Mouse (Mus musculus) MEL (cell line): ENCODE measurements at regions not wholly inside any gene's neighbourhood (a gene's known extent, or its start where the extent isn't known, plus 50 kb on each side); places are given as distances from the start of the nearest gene placed in this dataset.
A peak's percentile ranks its signal among the peaks of the same experiment; 100 is the strongest.

Source experiments
- DNase-seq: peaks from one replicate; pipeline ENCODE4 v3.0.0; 2011; ENCODE audit warnings: low read depth, low spot score
- H3K27ac ChIP-seq: 2 replicates; pipeline ENCODE4 v1.5.1; 2012; ENCODE audit warnings: low read depth, mild to moderate bottlenecking, control low read depth, low read length, moderate library complexity; ENCODE audit not compliant: control insufficient read depth
- H3K27me3 ChIP-seq, 2 experiments: fragments of 150-350 bp in 1 of 2; sonication (generic) in 1 of 2; 2 replicates each; pipeline ENCODE4 v1.6.1; 2012; ENCODE audit warnings: low read length in 2 of 2, mild to moderate bottlenecking in 2 of 2, improper control_type of control experiment in 1 of 2, moderate library complexity in 1 of 2; ENCODE audit not compliant: insufficient read depth in 2 of 2, control insufficient read depth in 1 of 2
- H3K36me3 ChIP-seq, 2 experiments: 2 replicates each; pipeline ENCODE4 v1.6.1; 2012 to 2014; ENCODE audit warnings: low read length in 2 of 2, improper control_type of control experiment in 1 of 2, inconsistent platforms in 1 of 2, mild to moderate bottlenecking in 1 of 2; ENCODE audit not compliant: insufficient read depth in 2 of 2, control insufficient read depth in 1 of 2
- H3K4me1 ChIP-seq, 2 experiments: fragments of 150-350 bp in 1 of 2; sonication (generic) in 1 of 2; 2 replicates each; pipeline ENCODE4 v1.6.1; 2012; ENCODE audit warnings: low read length in 2 of 2, improper control_type of control experiment in 1 of 2, mild to moderate bottlenecking in 1 of 2; ENCODE audit not compliant: insufficient read depth in 2 of 2, control insufficient read depth in 1 of 2
- H3K4me3 ChIP-seq, 2 experiments: fragments of 150-350 bp in 1 of 2; sonication (generic) in 1 of 2; 2 replicates each; pipeline ENCODE4 v1.5.1; 2012; ENCODE audit warnings: low read depth in 2 of 2, low read length in 2 of 2, mild to moderate bottlenecking in 2 of 2, moderate library complexity in 2 of 2, control low read depth in 1 of 2, improper control_type of control experiment in 1 of 2; ENCODE audit not compliant: control insufficient read depth in 1 of 2, insufficient read depth in 1 of 2
- H3K79me2 ChIP-seq: 2 replicates; pipeline ENCODE4 v1.6.1; 2012; ENCODE audit warnings: mild to moderate bottlenecking, low read length, moderate library complexity; ENCODE audit not compliant: control insufficient read depth, poor library complexity, insufficient read depth
- H3K9ac ChIP-seq: 2 replicates; pipeline ENCODE4 v1.6.1; 2012; ENCODE audit warnings: low read depth, mild to moderate bottlenecking, control low read depth, low read length, moderate library complexity; ENCODE audit not compliant: control insufficient read depth, poor library complexity, severe bottlenecking
- H3K9me3 ChIP-seq: fragments of 150-350 bp; sonication (generic); replicated peaks from 2 replicates; pipeline ENCODE4 v1.6.1; 2012; ENCODE audit warnings: mild to moderate bottlenecking, low read length, improper control_type of control experiment, moderate library complexity; ENCODE audit not compliant: insufficient read depth
- CTCF ChIP-seq, 3 experiments: IDR thresholded peaks in 2 of 3; conservative IDR thresholded peaks in 1 of 3; 2 replicates each; pipeline ENCODE4 v1.5.1; 2011 to 2012; ENCODE audit warnings: low read length in 3 of 3, low read depth in 2 of 3, mild to moderate bottlenecking in 2 of 3, improper control_type of control experiment in 1 of 3, inconsistent platforms in 1 of 3, mixed read lengths in 1 of 3, moderate library complexity in 1 of 3; ENCODE audit not compliant: control insufficient read depth in 1 of 3, insufficient read depth in 1 of 3, poor library complexity in 1 of 3, severe bottlenecking in 1 of 3
- GABPA ChIP-seq: IDR thresholded peaks from 2 replicates; pipeline ENCODE4 v1.6.1; 2012; ENCODE audit warnings: low read depth, mild to moderate bottlenecking, inconsistent platforms, low read length, improper control_type of control experiment, moderate library complexity
- NRF1 ChIP-seq: IDR thresholded peaks from 2 replicates; pipeline ENCODE4 v1.6.1; 2014; ENCODE audit warnings: low read depth, mild to moderate bottlenecking, inconsistent platforms, low read length, improper control_type of control experiment, moderate library complexity; ENCODE audit not compliant: poor library complexity, insufficient read depth, severe bottlenecking
- POLR2A ChIP-seq, 2 experiments: IDR thresholded peaks; 2 replicates each; pipeline ENCODE4 v1.6.1; 2011 to 2012; ENCODE audit warnings: low read length in 2 of 2, mild to moderate bottlenecking in 2 of 2, control low read depth in 1 of 2, improper control_type of control experiment in 1 of 2, low read depth in 1 of 2, moderate library complexity in 1 of 2; ENCODE audit not compliant: control insufficient read depth in 1 of 2, insufficient read depth in 1 of 2, poor library complexity in 1 of 2
- POLR2AphosphoS2 ChIP-seq: IDR thresholded peaks from 2 replicates; pipeline ENCODE4 v1.6.1; 2011; ENCODE audit warnings: low read length, improper control_type of control experiment
- RAD21 ChIP-seq: IDR thresholded peaks from 2 replicates; pipeline ENCODE4 v1.6.1; 2011; ENCODE audit warnings: mild to moderate bottlenecking, low read depth, low read length, improper control_type of control experiment
- RCOR1 ChIP-seq: IDR thresholded peaks from 2 replicates; pipeline ENCODE4 v1.6.1; 2012; ENCODE audit warnings: low read depth, mild to moderate bottlenecking, inconsistent platforms, low read length, improper control_type of control experiment
- SMC3 ChIP-seq: IDR thresholded peaks from 2 replicates; pipeline ENCODE4 v1.6.1; 2011; ENCODE audit warnings: low read depth, low read length, improper control_type of control experiment
- USF1 ChIP-seq: IDR thresholded peaks from 2 replicates; pipeline ENCODE4 v1.6.1; 2014; ENCODE audit warnings: low read depth, mild to moderate bottlenecking, inconsistent platforms, low read length, improper control_type of control experiment, moderate library complexity
- ZC3H11A ChIP-seq: IDR thresholded peaks from 2 replicates; pipeline ENCODE4 v1.6.1; 2012; ENCODE audit warnings: low read depth, mild to moderate bottlenecking, inconsistent platforms, low read length, improper control_type of control experiment
- ZNF384 ChIP-seq: IDR thresholded peaks from 2 replicates; pipeline ENCODE4 v1.6.1; 2012; ENCODE audit warnings: low read depth, mild to moderate bottlenecking, inconsistent platforms, low read length, improper control_type of control experiment

GRCm38 (mm10) chr10:66807261-66807968 is 288.5 kb upstream of the Jmjd1c start:
- Histone ChIP-seq H3K27me3 (no peaks in the 10 kb centered on the region), H3K79me2 (no peaks in the 10 kb centered on the region), H3K27ac (no peak overlapping the region), H3K36me3 (no peaks in the 10 kb centered on the region), H3K4me3 (no peak overlapping the region), H3K9me3 (no peaks in the 10 kb centered on the region), H3K4me1 (no peaks in the 10 kb centered on the region), H3K9ac (no peak overlapping the region)
- TF ChIP-seq NRF1 = no peak
- TF ChIP-seq USF1 = no peak
- peak; percentile 43 to 75 (median 56) for TF ChIP-seq CTCF (IDR thresholded peaks at IDR 0.05 in 2 of 3, conservative IDR thresholded peaks at IDR 0.05 in 1 of 3; ENCODE audit: control insufficient read depth in 1 of 3, insufficient read depth in 1 of 3, low read depth in 2 of 3, low read length in 3 of 3, poor library complexity in 1 of 3, severe bottlenecking in 1 of 3)
- TF ChIP-seq RCOR1 = no peak
- TF ChIP-seq RAD21 = peak; percentile 67
- TF ChIP-seq ZC3H11A = 0 out of 2 replicates have a peak, but pooled peaks have one; percentile 19
- TF ChIP-seq SMC3 = peak; percentile 59
- peak; percentile 86 for TF ChIP-seq ZNF384
- peak; percentile 41 for DNase-seq

- Histone ChIP-seq H3K4me1 (no peaks in the 10 kb centered on the region), H3K9ac (no peak overlapping the region), H3K27me3 (no peaks in the 10 kb centered on the region), H3K36me3 (no peaks in the 10 kb centered on the region), H3K9me3 (no peaks in the 10 kb centered on the region), H3K79me2 (no peaks in the 10 kb centered on the region), H3K4me3 (no peak overlapping the region), H3K27ac (no peak overlapping the region)
- DNase-seq = no peak
- no peak for TF ChIP-seq CTCF (IDR thresholded peaks at IDR 0.05 in 2 of 3, conservative IDR thresholded peaks at IDR 0.05 in 1 of 3; ENCODE audit: control insufficient read depth in 1 of 3, insufficient read depth in 1 of 3, low read depth in 2 of 3, low read length in 3 of 3, poor library complexity in 1 of 3, severe bottlenecking in 1 of 3)
- TF ChIP-seq POLR2A (IDR thresholded peaks at IDR 0.05; ENCODE audit: control insufficient read depth in 1 of 2, insufficient read depth in 1 of 2, low read depth in 1 of 2, low read length in 2 of 2, poor library complexity in 1 of 2) = no peak
- TF ChIP-seq GABPA = no peak
- no peak for TF ChIP-seq POLR2AphosphoS2
- TF ChIP-seq, all 39 proteins: peak for 0
Observed at GRCm38 (mm10) chr10:66812515-66813260, 283.2 kb upstream of the Jmjd1c start.
